Mouse (Mus musculus): ENCODE results near the gene Slc2a9. TPM values are rescaled to one million over a fixed set of nuclear protein-coding genes. Genes with fewer than 3 reads are reported as not detected.

Gene Slc2a9
- 1 to 10 TPM; 5.6 to 7.0 TPM for polyA plus RNA-seq (2017; shearing (Covaris generic))

DNA sequence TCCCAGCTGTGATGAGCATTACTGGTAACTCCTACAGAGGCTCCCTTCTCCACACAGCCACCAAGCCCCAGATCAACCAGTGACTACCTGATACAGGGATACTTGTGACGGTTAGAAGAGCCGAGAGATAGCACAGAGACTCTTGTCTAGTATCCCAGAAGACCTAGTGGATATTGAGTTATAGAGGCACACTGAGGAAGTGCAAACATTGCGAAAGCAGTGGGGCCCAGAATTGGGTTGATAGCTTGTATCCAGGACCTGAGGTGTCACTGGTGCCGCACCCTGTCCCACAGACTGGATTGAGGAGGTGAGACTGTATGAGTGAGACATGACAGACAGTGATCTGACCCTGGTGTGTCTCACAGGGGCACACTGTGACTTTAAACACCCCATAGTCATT is at the start of gene Slc2a9:
Slc2a9 (minus strand) TSS at position 152 of the 400 bp plus-strand sequence.

GRCm38 (mm10) chr5:38318966-38319786 is 183.8 kb downstream of the Slc2a9 start, which contains the start of gene Drd5:
TSS of gene Drd5 (plus strand) at chr5:38319367.

Other genes with a start within 250 kb of the Slc2a9 start
- gene Tmem128, start 243.0 kb downstream of the Slc2a9 start, polyA plus RNA-seq (2017; shearing (Covaris generic)), result 100 to 1,000 TPM; 129 to 144 TPM
- under 1 TPM in 1 of 2 experiments, not detected in 1; 0.20 TPM for gene Otop1, start 227.2 kb downstream of the Slc2a9 start, polyA plus RNA-seq (2017; shearing (Covaris generic))
- gene Drd5, start 183.8 kb downstream of the Slc2a9 start, polyA plus RNA-seq (2017; shearing (Covaris generic)), result not detected
- 100 to 1,000 TPM; 482 to 613 TPM for gene Wdr1, start 60.1 kb upstream of the Slc2a9 start, polyA plus RNA-seq (2017; shearing (Covaris generic))
- gene Zfp518b, start 181.7 kb upstream of the Slc2a9 start, polyA plus RNA-seq (2017; shearing (Covaris generic)), result 1 to 10 TPM in 1 of 2 experiments, under 1 TPM in 1; 0.32 to 1.6 TPM